Mouse (Mus musculus): ENCODE data around the gene Map1b. TPM values are rescaled to one million over a fixed set of nuclear protein-coding genes. Genes with fewer than 3 reads are reported as not detected.

The Map1b gene
- total RNA-seq, 1 experiment: 21.2 TPM

GRCm38 (mm10) chr13:99378223-99378622 lies 138.1 kb downstream of the Map1b start:
- TF ChIP-seq HCFC1 (IDR thresholded peaks at IDR 0.05; ENCODE audit: borderline replicate concordance, insufficient read depth, low read length): no peak
- TF ChIP-seq ZC3H11A (IDR thresholded peaks at IDR 0.05; ENCODE audit: borderline replicate concordance, low read depth, low read length): no peak
- no peak for TF ChIP-seq MAFK (IDR thresholded peaks at IDR 0.05; ENCODE audit: insufficient read depth, low read depth, low read length)
- TF ChIP-seq CHD2 (IDR thresholded peaks at IDR 0.05; ENCODE audit: low read depth, low read length): no peak
- no peak overlapping the region for H3K4me3 ChIP-seq (ENCODE audit: insufficient read depth in 1 of 2, low read depth in 1 of 2, low read length in 2 of 2, poor library complexity in 1 of 2, severe bottlenecking in 1 of 2)
- no peak overlapping the region for H3K27ac ChIP-seq (ENCODE audit: insufficient read depth, low read depth, low read length, poor library complexity, severe bottlenecking)
- no peaks in the 10 kb centered on the region for H3K4me1 ChIP-seq (ENCODE audit: control insufficient read depth in 2 of 2, insufficient read depth in 2 of 2, low read length in 2 of 2, poor library complexity in 1 of 2)
- in situ Hi-C loops (cut with MboI; ENCODE audit: low sequenced_read_pairs in 2 of 2, unreplicated experiment in 2 of 2): loop anchor here in 1 of 2 experiments (10.0 kb wide), 1 partner anchor 467 kb away; no protein-coding TSS in a partner anchor
- no peaks in the 10 kb centered on the region; the same call in 1 of the 2 replicates for H3K36me3 ChIP-seq (ENCODE audit: control insufficient read depth, insufficient read depth, low read length, poor library complexity, severe bottlenecking)
- H3K9me3 ChIP-seq (ENCODE audit: control insufficient read depth, insufficient read depth, low read depth, low read length): no peaks in the 10 kb centered on the region
- no peak overlapping the region for H3K9ac ChIP-seq (ENCODE audit: insufficient read depth, low read depth, low read length, poor library complexity, severe bottlenecking)
- no peak for DNase-seq (ENCODE audit: low read depth, low spot score)

- Histone ChIP-seq H3K36me3 (ENCODE audit: control insufficient read depth, insufficient read depth, low read length, poor library complexity, severe bottlenecking) (no peaks in the 10 kb centered on the region; the same call in 1 of the 2 replicates), H3K4me1 (ENCODE audit: control insufficient read depth in 2 of 2, insufficient read depth in 2 of 2, low read length in 2 of 2, poor library complexity in 1 of 2) (no peaks in the 10 kb centered on the region), H3K27ac (ENCODE audit: insufficient read depth, low read depth, low read length, poor library complexity, severe bottlenecking) (no peak overlapping the region), H3K9ac (ENCODE audit: insufficient read depth, low read depth, low read length, poor library complexity, severe bottlenecking) (no peak overlapping the region), H3K4me3 (ENCODE audit: insufficient read depth in 1 of 2, low read depth in 1 of 2, low read length in 2 of 2, poor library complexity in 1 of 2, severe bottlenecking in 1 of 2) (no peak overlapping the region), H3K9me3 (ENCODE audit: control insufficient read depth, insufficient read depth, low read depth, low read length) (no peaks in the 10 kb centered on the region)
- in situ Hi-C loops (cut with MboI; ENCODE audit: low sequenced_read_pairs in 2 of 2, unreplicated experiment in 2 of 2): loop anchor here in 1 of 2 experiments (10.0 kb wide), 1 partner anchor 468 kb away; no protein-coding TSS in a partner anchor
- TF ChIP-seq HCFC1 (IDR thresholded peaks at IDR 0.05; ENCODE audit: borderline replicate concordance, insufficient read depth, low read length): no peak
- TF ChIP-seq MAFK (IDR thresholded peaks at IDR 0.05; ENCODE audit: insufficient read depth, low read depth, low read length): no peak
- TF ChIP-seq ZC3H11A (IDR thresholded peaks at IDR 0.05; ENCODE audit: borderline replicate concordance, low read depth, low read length): no peak
- TF ChIP-seq CHD2 (IDR thresholded peaks at IDR 0.05; ENCODE audit: low read depth, low read length): no peak
- no peak for TF ChIP-seq ZNF384 (IDR thresholded peaks at IDR 0.05; ENCODE audit: low read depth, low read length)
- DNase-seq (ENCODE audit: low read depth, low spot score): no peak
These were observed 139.3 kb downstream of the Map1b start for GRCm38 (mm10) chr13:99377055-99377454.

- Histone ChIP-seq H3K4me1 (ENCODE audit: control insufficient read depth in 2 of 2, insufficient read depth in 2 of 2, low read length in 2 of 2, poor library complexity in 1 of 2) (no peaks in the 10 kb centered on the region), H3K9me3 (ENCODE audit: control insufficient read depth, insufficient read depth, low read depth, low read length) (no peaks in the 10 kb centered on the region), H3K4me3 (ENCODE audit: insufficient read depth in 1 of 2, low read depth in 1 of 2, low read length in 2 of 2, poor library complexity in 1 of 2, severe bottlenecking in 1 of 2) (no peak overlapping the region), H3K36me3 (ENCODE audit: control insufficient read depth, insufficient read depth, low read length, poor library complexity, severe bottlenecking) (peaks cover 3% of the 10 kb centered on the region; the same call in 1 of the 2 replicates), H3K9ac (ENCODE audit: insufficient read depth, low read depth, low read length, poor library complexity, severe bottlenecking) (no peak overlapping the region), H3K27ac (ENCODE audit: insufficient read depth, low read depth, low read length, poor library complexity, severe bottlenecking) (no peak overlapping the region)
- TF ChIP-seq HCFC1 (IDR thresholded peaks at IDR 0.05; ENCODE audit: borderline replicate concordance, insufficient read depth, low read length) (no peak), MAFK (IDR thresholded peaks at IDR 0.05; ENCODE audit: insufficient read depth, low read depth, low read length) (no peak), ZNF384 (IDR thresholded peaks at IDR 0.05; ENCODE audit: low read depth, low read length) (no peak), CHD2 (IDR thresholded peaks at IDR 0.05; ENCODE audit: low read depth, low read length) (no peak), ZC3H11A (IDR thresholded peaks at IDR 0.05; ENCODE audit: borderline replicate concordance, low read depth, low read length) (peak; percentile 57; the same call in 1 of the 2 replicates)
- in situ Hi-C loops (cut with MboI; ENCODE audit: low sequenced_read_pairs in 2 of 2, unreplicated experiment in 2 of 2): loop anchor here in 1 of 2 experiments (10.0 kb wide), 1 partner anchor 469 kb away; no protein-coding TSS in a partner anchor
- peak; percentile 72 for DNase-seq (ENCODE audit: low read depth, low spot score)
These were observed 140.8 kb downstream of the Map1b start for GRCm38 (mm10) chr13:99375550-99375949.

- no peak for DNase-seq (ENCODE audit: low read depth, low spot score)
- Histone ChIP-seq H3K4me3 (ENCODE audit: insufficient read depth in 1 of 2, low read depth in 1 of 2, low read length in 2 of 2, poor library complexity in 1 of 2, severe bottlenecking in 1 of 2) (no peak overlapping the region), H3K9me3 (ENCODE audit: control insufficient read depth, insufficient read depth, low read depth, low read length) (no peaks in the 10 kb centered on the region), H3K4me1 (ENCODE audit: control insufficient read depth in 2 of 2, insufficient read depth in 2 of 2, low read length in 2 of 2, poor library complexity in 1 of 2) (no peaks in the 10 kb centered on the region), H3K9ac (ENCODE audit: insufficient read depth, low read depth, low read length, poor library complexity, severe bottlenecking) (no peak overlapping the region), H3K27ac (ENCODE audit: insufficient read depth, low read depth, low read length, poor library complexity, severe bottlenecking) (no peak overlapping the region), H3K36me3 (ENCODE audit: control insufficient read depth, insufficient read depth, low read length, poor library complexity, severe bottlenecking) (peaks cover 6% of the 10 kb centered on the region; the same call in 1 of the 2 replicates)
- in situ Hi-C loops (cut with MboI; ENCODE audit: low sequenced_read_pairs in 2 of 2, unreplicated experiment in 2 of 2): loop anchor here (10.0 to 25.0 kb wide), 2 partner anchors 463 to 471 kb away; no protein-coding TSS in a partner anchor
- TF ChIP-seq CHD2 (IDR thresholded peaks at IDR 0.05; ENCODE audit: low read depth, low read length) (no peak), MAFK (IDR thresholded peaks at IDR 0.05; ENCODE audit: insufficient read depth, low read depth, low read length) (no peak), HCFC1 (IDR thresholded peaks at IDR 0.05; ENCODE audit: borderline replicate concordance, insufficient read depth, low read length) (no peak), ZC3H11A (IDR thresholded peaks at IDR 0.05; ENCODE audit: borderline replicate concordance, low read depth, low read length) (no peak), ZNF384 (IDR thresholded peaks at IDR 0.05; ENCODE audit: low read depth, low read length) (no peak)
These were observed 142.1 kb downstream of the Map1b start for GRCm38 (mm10) chr13:99374191-99374590.

Data from ES-E14 (cell line).